Mouse (Mus musculus) MEL (cell line): Measurements from ENCODE around the gene Olfr1025-ps1.

ENCODE experiments used
- CTCF ChIP-seq, 3 experiments: IDR thresholded peaks in 2 of 3; conservative IDR thresholded peaks in 1 of 3; 2 replicates each; pipeline ENCODE4 v1.5.1; 2011 to 2012; ENCODE audit warnings: low read length in 3 of 3, low read depth in 2 of 3, mild to moderate bottlenecking in 2 of 3, improper control_type of control experiment in 1 of 3, inconsistent platforms in 1 of 3, mixed read lengths in 1 of 3, moderate library complexity in 1 of 3; ENCODE audit not compliant: control insufficient read depth in 1 of 3, insufficient read depth in 1 of 3, poor library complexity in 1 of 3, severe bottlenecking in 1 of 3
- ZC3H11A ChIP-seq: IDR thresholded peaks from 2 replicates; pipeline ENCODE4 v1.6.1; 2012; ENCODE audit warnings: low read depth, mild to moderate bottlenecking, inconsistent platforms, low read length, improper control_type of control experiment

DNA sequence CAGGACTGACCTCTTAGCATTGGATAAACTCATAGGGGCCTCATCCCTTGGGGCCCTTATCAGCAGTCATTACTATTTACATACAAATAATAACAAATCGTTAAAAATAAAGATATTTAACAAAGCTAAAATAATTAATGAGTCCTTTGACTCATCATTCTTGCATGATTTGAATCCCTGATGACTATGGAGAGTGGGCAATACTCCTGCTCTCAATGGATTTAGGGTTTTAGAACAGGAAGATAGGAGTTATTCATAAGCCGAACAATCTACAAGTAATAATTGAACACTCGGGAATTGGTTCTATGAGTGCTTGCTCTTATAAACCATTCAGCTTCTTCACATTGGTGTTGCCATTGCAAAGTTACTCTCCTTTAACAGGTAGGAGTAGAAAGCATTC is 6.3 kb downstream of the Olfr1025-ps1 start, which contains the start of gene Olfr1026:
- TF ChIP-seq ZC3H11A = no peak
- TF ChIP-seq CTCF (IDR thresholded peaks at IDR 0.05 in 2 of 3, conservative IDR thresholded peaks at IDR 0.05 in 1 of 3; ENCODE audit: control insufficient read depth in 1 of 3, insufficient read depth in 1 of 3, low read depth in 2 of 3, low read length in 3 of 3, poor library complexity in 1 of 3, severe bottlenecking in 1 of 3) = no peak
